Mouse (Mus musculus) C2C12 (cell line): ENCODE results near the gene Arfrp1.

Experiments
- CTCF ChIP-seq: IDR thresholded peaks from one replicate; pipeline ENCODE4 v1.5.1; 2011; ENCODE audit not compliant: control insufficient read depth, insufficient read depth, insufficient read length
- MAX ChIP-seq: IDR thresholded peaks from one replicate; pipeline ENCODE4 v1.6.1; 2011; ENCODE audit warnings: mild to moderate bottlenecking, control low read depth
- MYOD1 ChIP-seq: IDR thresholded peaks from one replicate; pipeline ENCODE4 v1.6.1; 2011; ENCODE audit warnings: low read depth; ENCODE audit not compliant: control insufficient read depth, insufficient read length

DNA sequence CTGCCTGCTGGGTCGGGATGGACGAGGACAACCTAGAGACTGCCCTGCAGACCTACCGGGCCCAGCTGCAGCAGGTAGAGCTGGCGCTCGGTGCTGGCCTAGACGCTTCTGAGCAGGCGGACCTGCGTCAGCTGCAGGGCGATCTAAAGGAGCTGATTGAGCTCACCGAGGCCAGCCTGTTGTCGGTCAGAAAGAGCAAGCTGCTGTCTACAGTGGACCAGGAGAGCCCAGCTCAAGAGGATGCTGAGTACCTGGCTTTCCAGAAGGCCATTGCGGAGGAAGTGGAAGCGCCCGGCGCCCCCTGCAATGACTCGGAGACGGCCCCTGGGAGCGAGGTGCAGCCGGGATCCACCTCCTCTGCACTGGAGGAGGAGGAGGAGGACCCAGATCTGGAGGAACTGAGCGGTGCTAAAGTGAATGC, 461 bp upstream of the Arfrp1 start:
- no peak for TF ChIP-seq MYOD1
- TF ChIP-seq MAX: no peak
- TF ChIP-seq CTCF: no peak
